Mouse (Mus musculus): ENCODE results near the gene Gm20388.
A peak's percentile ranks its signal among the peaks of the same experiment; 100 is the strongest.

Gene Gm20388

DNA sequence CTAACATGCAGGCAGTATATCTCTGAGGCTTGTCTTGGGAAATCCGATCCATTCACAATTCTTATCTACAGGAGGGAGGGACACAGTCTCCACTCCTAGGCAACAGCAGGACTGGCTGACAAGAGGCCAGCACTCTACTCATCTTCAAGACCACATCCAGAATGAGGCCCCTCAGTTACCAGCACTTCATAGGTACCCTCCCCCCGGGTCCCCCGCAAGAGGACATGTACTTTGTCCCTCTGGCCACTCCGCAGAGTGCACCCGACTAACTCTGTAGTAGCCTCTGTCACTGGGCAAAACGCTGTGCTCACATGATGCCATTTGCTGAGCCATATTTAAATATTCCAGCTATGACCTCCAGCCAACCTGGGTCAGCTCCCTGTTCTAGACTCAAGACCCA, 1887.8 kb downstream of the Gm20388 start:
- DNase-seq (ENCODE audit: low spot score): no peak

DNA sequence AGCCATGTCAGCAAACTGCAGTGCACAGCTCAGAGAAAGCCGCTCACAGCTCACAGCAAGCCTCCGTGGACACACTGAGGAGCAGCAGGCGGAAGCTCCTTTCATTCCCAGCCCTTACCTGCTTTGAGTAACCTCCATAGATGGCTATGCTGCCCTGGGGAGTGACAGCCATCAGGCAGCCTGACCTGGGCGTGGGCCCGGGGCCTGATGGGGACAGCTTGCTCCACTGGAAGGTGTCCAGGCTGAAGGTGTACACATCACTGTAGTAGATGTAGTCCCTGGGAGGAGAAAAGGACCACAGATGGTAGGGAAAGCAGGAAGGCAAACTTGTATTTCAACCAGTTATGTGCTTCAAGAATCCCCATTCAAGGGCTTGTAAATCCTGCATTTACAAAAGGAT, 1894.2 kb downstream of the Gm20388 start:
- DNase-seq (ENCODE audit: low spot score): no peak

DNA sequence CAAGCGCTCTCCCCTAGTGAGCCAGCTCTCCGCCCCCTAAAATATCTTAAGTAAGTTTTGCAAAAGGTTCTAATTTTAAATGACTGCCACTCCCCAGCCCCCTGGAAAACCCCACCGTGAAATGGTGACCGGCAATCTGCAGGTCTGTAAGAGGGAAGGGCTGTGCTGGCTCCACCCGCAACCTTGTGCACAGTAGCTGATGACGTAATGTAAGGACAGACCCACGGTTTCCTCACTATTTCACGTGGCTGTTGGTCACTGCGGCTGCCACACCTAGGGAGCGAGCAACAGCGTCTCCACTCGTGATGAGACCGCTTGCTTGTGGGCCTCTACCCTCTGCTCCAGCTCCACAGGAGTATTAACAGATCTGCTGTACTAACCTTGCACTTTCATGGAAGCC, 1895.5 kb downstream of the Gm20388 start:
- no peak for DNase-seq (ENCODE audit: low spot score)

DNA sequence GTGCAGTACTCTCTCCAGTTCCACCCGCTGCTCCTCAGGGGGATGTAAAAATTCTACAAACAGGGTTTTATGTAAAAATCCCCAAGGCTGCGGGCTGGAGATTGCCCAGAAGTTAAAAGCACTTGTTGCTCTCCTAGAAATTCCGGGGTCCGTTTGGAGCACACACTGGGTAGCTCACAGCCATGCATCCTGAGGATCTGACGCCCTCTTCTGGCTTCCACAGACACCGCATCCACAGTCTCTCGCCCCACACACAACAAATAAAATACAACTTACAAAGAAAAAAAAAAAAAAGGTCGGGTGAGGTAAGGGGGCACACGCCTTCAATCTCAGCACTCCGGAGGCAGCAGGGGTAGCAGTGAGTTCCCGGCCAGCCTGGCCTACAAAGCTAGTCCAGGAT, 1897.4 kb downstream of the Gm20388 start:
- DNase-seq (ENCODE audit: low spot score): no peak

DNA sequence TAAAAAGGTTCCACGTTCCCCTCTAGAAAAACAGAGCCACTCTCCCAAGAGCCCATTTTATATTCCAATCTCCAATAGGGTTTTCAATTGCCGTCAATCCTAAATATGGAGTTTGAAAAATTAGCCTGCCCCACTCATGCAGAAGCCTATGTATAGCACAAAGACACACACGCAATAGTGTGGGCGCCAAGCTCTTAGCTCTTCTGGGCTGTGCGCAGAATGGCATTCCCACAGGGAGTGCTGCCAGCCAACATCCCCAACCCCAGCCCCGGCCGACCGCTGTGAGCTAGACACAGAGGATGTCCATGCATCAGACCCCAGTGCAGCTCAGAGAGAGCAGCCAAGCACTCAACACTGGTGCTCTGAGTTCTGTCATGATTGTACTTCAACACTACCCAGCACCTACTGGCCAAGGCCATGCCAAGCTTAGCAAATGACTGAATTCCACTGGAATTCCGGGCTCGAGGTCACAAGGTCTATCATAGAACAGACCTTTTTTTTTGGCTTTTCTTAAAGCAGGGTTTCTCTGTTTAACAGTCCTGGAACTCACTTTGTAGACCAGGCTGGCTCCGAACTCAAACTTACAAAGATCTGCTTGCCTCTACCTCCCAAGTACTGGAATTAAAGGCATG, 1899.0 kb downstream of the Gm20388 start:
- no peak for DNase-seq (ENCODE audit: low spot score)

DNA sequence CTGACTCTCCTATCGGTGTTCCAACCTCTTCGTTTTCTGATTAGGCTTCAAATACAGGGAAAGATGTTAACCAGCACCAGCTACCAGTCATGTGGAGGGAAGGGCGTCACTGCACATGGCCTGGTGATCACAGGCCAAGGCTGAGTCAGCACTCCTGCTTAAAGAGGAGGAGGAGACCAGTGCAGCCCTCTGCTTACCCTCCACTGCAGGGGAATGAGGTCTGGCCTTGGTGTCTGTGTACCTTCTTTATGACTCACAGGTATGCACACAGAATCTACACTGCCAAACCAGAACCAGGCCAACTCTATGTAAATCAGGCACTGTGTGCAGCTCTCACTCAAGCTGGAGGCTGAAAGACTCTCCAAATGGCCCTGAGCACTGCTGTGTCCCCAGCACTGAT, 1900.9 kb downstream of the Gm20388 start:
- DNase-seq (ENCODE audit: low spot score): no peak

- DNase-seq (ENCODE audit: low spot score): no peak
These were observed 1901.4 kb downstream of the Gm20388 start for GRCm38 (mm10) chr8:121811931-121812570.

DNA sequence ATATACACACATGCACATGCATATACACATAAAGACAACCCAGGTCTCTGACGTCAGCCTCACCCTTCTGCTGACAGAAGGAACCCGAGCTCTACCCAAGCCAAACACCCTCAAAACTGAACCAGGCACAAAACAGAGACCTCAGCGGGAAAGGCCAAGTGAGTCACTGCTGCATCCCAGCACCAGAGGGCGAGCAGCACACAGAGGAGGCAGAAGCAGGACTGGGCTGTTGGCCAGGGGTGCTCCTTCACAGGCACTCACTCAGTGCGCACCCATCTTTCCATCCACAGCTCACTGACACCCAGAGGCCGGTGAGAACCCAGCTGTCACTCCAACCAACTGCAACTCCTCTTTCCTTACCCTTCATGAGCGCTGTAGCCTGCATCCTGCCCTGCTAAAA, 1907.6 kb downstream of the Gm20388 start:
- DNase-seq (ENCODE audit: low spot score): no peak

GRCm38 (mm10) chr8:121820840-121821239, 1910.2 kb downstream of the Gm20388 start:
- DNase-seq (ENCODE audit: low spot score): no peak

DNA sequence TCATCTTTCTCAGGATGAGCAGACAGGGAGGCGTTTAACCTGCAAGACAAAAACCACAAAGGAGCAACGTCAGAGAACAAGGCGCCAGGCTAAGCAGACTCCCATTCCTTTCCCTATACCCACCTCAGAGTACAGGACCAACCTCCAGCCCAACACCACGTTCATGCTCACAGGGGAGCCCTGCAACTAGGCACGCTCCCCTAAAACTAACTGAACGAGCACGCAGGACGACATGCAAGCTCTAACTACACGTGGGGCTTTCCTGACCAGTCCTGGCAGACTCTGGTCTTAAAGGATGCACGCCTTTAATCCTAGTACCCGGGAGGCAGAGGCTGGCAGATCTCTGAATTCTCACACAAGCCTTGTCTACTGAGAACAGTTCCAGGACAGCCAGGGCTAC, 1910.7 kb downstream of the Gm20388 start:
- DNase-seq (ENCODE audit: low spot score): no peak

GRCm38 (mm10) chr8:121821770-121822169, 1911.1 kb downstream of the Gm20388 start:
- no peak for DNase-seq (ENCODE audit: low spot score)

GRCm38 (mm10) chr8:121827726-121828125, 1917.1 kb downstream of the Gm20388 start:
- no peak for DNase-seq (ENCODE audit: low spot score)

DNA sequence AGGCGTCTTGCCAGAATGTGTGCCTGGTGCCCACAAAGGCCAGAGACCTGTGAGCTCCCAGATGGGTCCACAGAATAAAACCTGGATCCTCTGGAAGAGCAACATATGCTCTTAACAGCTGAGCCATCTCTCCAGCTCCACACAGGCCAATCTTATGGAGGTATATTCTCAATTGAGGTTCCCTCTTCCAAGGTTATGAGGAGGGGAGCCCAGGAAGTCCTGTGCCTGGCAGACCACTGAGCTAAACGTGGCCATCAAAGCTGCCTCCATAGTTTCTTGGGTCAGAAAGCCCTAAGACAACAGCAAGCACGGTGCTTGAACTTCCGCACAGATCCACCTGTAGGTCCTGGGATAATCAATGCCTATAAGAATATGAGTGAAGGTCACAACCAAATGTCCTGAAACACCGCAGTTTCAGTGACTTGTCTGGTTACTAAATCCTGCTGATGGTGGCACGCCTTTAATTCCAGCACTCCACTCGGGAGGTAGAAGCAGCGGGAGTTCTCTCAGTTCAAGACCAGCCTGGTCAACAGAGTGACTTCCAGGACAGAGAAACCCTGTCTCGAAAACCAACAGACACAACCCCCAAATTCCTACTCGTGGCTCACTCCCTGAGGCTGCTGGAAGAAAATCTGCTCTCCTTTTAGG, 1917.9 kb downstream of the Gm20388 start:
- no peak for DNase-seq (ENCODE audit: low spot score)

DNA sequence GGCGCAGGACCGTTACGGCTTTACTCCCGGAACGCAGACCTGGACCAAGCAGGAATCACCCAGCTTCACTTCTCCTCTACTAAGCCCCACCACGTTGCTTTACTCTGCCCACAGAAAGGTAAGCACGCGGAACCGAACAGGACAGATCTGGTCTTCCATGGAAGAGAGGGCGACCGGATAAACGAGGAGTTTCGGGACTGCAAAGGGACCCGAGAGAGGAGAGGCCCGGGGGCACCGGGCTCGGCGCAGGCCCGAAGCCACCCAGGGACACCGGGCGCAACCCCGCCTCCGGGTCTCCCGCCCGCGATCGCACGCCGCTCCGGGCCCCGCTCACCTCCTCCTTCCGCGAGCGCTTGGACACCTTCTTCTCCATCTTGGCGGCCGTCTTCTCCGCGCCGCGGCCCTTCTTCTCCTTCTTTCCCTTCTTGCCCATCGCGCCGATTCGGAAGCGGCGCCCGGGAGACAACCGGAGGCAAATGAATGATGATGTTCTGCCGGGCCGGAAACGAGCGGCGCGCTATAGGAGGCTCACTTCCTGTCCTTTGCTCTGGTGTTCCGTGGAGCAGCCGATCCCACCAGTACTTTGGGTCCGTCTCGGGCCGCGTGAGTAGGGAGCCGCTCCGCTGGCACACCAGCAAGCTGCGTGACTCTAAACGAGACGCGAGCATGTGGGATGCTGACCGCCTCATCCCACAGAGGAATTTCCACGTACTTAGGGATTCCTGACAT, 1918.6 kb downstream of the Gm20388 start, which contains the start of gene Klhdc4:
Gene Klhdc4 (minus strand): TSS at position 522 of the 729 bp plus-strand sequence.
- DNase-seq (ENCODE audit: low spot score): peak; percentile 86

DNA sequence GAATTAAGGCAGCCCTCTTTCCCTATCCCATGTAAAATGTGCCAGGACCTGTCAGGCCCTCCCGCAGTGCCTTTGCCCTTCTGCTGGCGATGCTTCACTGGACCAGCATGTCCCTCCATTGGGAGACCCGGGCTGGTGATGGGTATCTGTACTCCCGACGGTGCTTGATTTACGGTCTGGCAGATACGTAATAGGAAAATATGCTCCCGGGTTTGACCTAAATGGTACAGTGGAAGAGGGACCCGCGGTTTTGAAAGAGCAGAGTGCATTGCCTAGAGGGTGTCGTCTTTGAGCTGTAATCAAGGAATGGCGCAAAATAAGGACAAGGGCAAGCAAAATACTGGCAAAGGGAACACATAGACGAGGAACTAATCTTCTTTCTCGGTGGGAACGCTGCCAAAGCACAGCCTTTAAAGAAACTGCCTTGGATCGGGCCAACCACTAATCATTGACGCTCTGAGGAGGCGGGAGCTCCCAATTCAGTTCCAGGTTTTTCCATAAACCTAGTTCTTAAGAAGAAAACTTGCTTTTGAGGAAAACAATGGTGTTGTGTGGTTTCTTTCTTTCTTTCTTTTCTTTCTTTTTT, 1919.2 kb downstream of the Gm20388 start:
- DNase-seq (ENCODE audit: low spot score): no peak

DNA sequence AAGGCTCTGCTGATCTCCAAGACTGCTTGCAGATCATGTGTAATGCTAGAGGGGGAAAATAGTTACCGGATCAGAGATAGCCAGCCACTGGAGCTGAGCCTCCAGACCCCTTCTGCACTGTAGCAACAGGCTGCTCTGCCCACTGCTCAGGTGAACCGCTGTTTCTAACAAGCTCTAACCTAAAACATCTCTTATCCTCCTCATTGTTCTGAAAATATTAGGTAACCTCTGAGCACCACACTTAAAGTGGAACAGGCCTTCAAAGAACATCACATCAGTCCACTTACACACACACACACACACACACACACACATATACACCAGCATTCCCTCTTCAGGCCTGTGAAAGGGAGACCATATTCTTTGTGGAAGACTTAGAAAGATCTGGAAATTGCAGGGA, 1921.4 kb downstream of the Gm20388 start:
- no peak for DNase-seq (ENCODE audit: low spot score)

DNA sequence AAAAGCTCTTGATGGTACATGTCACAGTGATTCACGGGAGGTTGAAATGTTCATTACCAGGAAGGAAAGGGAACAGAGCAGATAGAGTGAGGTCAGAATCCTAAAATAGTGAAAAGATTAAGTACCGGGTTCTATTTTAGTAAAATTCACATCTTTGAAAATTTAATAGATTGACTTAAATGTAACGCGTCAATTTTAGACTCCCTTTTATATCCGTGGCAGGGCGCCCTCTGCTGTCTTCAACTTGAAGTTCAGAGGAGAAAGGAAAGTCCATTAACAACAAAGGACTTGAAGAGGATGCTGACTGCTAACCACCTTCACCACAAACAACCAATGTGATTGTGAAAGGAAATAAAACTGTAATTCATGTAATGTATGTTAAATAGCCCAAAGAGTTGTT, 1921.9 kb downstream of the Gm20388 start:
- DNase-seq (ENCODE audit: low spot score): peak; percentile 82

- peak; percentile 61 for DNase-seq (ENCODE audit: low spot score)
These were observed 1930.6 kb downstream of the Gm20388 start for GRCm38 (mm10) chr8:121841242-121841641.

- DNase-seq (ENCODE audit: low spot score): no peak
These were observed 1931.7 kb downstream of the Gm20388 start for GRCm38 (mm10) chr8:121842064-121842955.

DNA sequence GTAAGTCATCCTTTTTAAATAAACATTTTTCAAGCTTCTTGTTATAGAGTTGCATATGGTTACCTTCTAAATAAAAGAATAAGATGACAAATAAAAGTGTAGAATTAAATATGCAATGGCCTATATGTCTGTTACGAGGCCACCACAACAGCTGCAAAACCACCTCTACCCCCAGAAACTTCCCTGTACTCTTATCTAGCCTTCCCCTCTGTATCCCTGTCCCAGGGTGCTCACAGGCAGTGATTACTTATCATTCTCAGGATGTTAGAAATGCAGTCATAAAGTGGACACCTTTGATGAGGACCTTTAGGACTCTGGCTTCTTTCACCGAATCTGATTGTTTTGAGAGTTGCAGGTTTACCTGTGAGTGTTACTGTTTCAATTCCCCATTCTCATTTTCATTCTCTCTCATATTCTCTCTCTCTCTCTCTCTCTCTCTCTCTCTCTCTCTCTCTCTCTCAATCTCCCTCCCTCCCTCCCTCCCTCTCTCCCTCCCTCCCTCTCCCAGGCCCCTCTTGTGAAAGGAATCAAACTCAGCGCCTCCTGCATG, 1932.6 kb downstream of the Gm20388 start:
- DNase-seq (ENCODE audit: low spot score): no peak

GRCm38 (mm10) chr8:121844765-121845164, 1934.1 kb downstream of the Gm20388 start:
- no peak for DNase-seq (ENCODE audit: low spot score)

Measured in T-cell, adult 2 months (primary cell).